ENCODE assay signal across 18 mouse cellular contexts in genomic region chr5:108700346-108700745, GRCm38 (mm10). TPM values are rescaled to one million over a fixed set of nuclear protein-coding genes. Genes with fewer than 3 reads are reported as not detected.
DNase-seq lines count a peak whose midpoint lies in the region; ATAC-seq and TF ChIP-seq lines count a peak whose summit lies in the region.
"Had no signal": no experiment of that assay in that cellular context is flagged by ENCODE, and none has a peak within 500 bp of the region (broad histone marks: within the 10 kb centered on the region; RNA-seq: fewer than 3 reads in every experiment).

No protein-coding gene starts in this region.

- peaks cover 12% of the 10 kb centered on the region for H3K27me3 ChIP-seq in hindbrain, embryonic 10.5 days (ENCODE audit: insufficient read depth, poor library complexity, severe bottlenecking)
- H3K27me3 ChIP-seq in hindbrain, postnatal 0 days (ENCODE audit: insufficient read depth, low read length), result no peaks in the 10 kb centered on the region
- peaks cover 8% of the 10 kb centered on the region; the same call in 1 of the 2 replicates for H3K27me3 ChIP-seq in midbrain, embryonic 10.5 days (ENCODE audit: low read depth, poor library complexity, severe bottlenecking)
- 0 out of 2 replicates have a peak, but pooled peaks cover under 1% of the 10 kb centered on the region for H3K27me3 ChIP-seq in midbrain, embryonic 13.5 days
- no peaks in the 10 kb centered on the region for H3K27me3 ChIP-seq in limb, embryonic 12.5 days
- no peaks in the 10 kb centered on the region for H3K27me3 ChIP-seq in stomach, postnatal 0 days (ENCODE audit: control insufficient read depth, insufficient read depth, low read length)
- H3K27me3 ChIP-seq: Patski had no signal

- peak overlapping the region; percentile 42; the same call in 1 of the 2 replicates for H3K27ac ChIP-seq in hindbrain, embryonic 10.5 days
- H3K27ac ChIP-seq in hindbrain, postnatal 0 days, result no peak overlapping the region
- peak overlapping the region; percentile 57 for H3K27ac ChIP-seq in midbrain, embryonic 10.5 days (replicated peaks)
- H3K27ac ChIP-seq in midbrain, embryonic 13.5 days, result no peak overlapping the region
- H3K27ac ChIP-seq in limb, embryonic 12.5 days, result peak overlapping the region; percentile 94
- H3K27ac ChIP-seq in stomach, postnatal 0 days (replicated peaks), result peak overlapping the region; percentile 88
- H3K27ac ChIP-seq: hindbrain, embryonic 14.5 days; left cerebral cortex, adult 2 months had no signal

- no peak overlapping the region for H3K4me3 ChIP-seq in hindbrain, embryonic 10.5 days
- no peak overlapping the region for H3K4me3 ChIP-seq in hindbrain, postnatal 0 days (ENCODE audit: low read length)
- H3K4me3 ChIP-seq in midbrain, embryonic 10.5 days, result no peak overlapping the region
- H3K4me3 ChIP-seq in midbrain, embryonic 13.5 days (replicated peaks), result no peak overlapping the region
- no peak overlapping the region for H3K4me3 ChIP-seq in limb, embryonic 12.5 days (replicated peaks)
- no peak overlapping the region for H3K4me3 ChIP-seq in stomach, postnatal 0 days (ENCODE audit: low read depth, low read length)
- H3K4me3 ChIP-seq: left cerebral cortex, adult 2 months had no signal

- H3K9me3 ChIP-seq in hindbrain, embryonic 10.5 days, result no peaks in the 10 kb centered on the region
- no peaks in the 10 kb centered on the region for H3K9me3 ChIP-seq in hindbrain, postnatal 0 days (ENCODE audit: low read length)
- no peaks in the 10 kb centered on the region for H3K9me3 ChIP-seq in midbrain, embryonic 10.5 days (replicated peaks)
- no peaks in the 10 kb centered on the region for H3K9me3 ChIP-seq in midbrain, embryonic 13.5 days
- no peaks in the 10 kb centered on the region for H3K9me3 ChIP-seq in limb, embryonic 12.5 days
- no peaks in the 10 kb centered on the region for H3K9me3 ChIP-seq in stomach, postnatal 0 days (ENCODE audit: control insufficient read depth, low read length)

- WGBS in hindbrain, embryonic 10.5 days, result 41% methylated on average over 3 of the region's 3 CpGs
- WGBS in hindbrain, postnatal 0 days, result 66% methylated on average over 3 of the region's 3 CpGs
- 62% methylated on average over 3 of the region's 3 CpGs for WGBS in midbrain, embryonic 10.5 days
- whole genome bisulfite sequencing in midbrain, embryonic 13.5 days, result 64% methylated on average over 3 of the region's 3 CpGs
- WGBS in limb, embryonic 12.5 days, result 28% methylated on average over 3 of the region's 3 CpGs
- 29% methylated on average over 3 of the region's 3 CpGs for WGBS in stomach, postnatal 0 days

- no peak overlapping the region for H3K4me2 ChIP-seq in hindbrain, postnatal 0 days (ENCODE audit: low read depth, low read length)
- H3K4me2 ChIP-seq in midbrain, embryonic 13.5 days (replicated peaks), result no peak overlapping the region
- H3K4me2 ChIP-seq in limb, embryonic 12.5 days, result peak overlapping the region; percentile 42
- no peak overlapping the region for H3K4me2 ChIP-seq in stomach, postnatal 0 days (replicated peaks; ENCODE audit: low read depth)
- H3K4me2 ChIP-seq: hindbrain, embryonic 14.5 days had no signal

- H3K4me1 ChIP-seq in hindbrain, embryonic 10.5 days (replicated peaks), result peaks cover 78% of the 10 kb centered on the region
- H3K4me1 ChIP-seq in hindbrain, postnatal 0 days (ENCODE audit: insufficient read depth, low read length), result peaks cover 4% of the 10 kb centered on the region; the same call in 1 of the 2 replicates
- H3K4me1 ChIP-seq in midbrain, embryonic 10.5 days, result peaks cover 51% of the 10 kb centered on the region
- peaks cover 21% of the 10 kb centered on the region for H3K4me1 ChIP-seq in midbrain, embryonic 13.5 days (replicated peaks)
- peaks cover 82% of the 10 kb centered on the region for H3K4me1 ChIP-seq in limb, embryonic 12.5 days (replicated peaks)
- H3K4me1 ChIP-seq in stomach, postnatal 0 days (replicated peaks; ENCODE audit: control insufficient read depth, insufficient read depth), result 0 out of 2 replicates have a peak, but pooled peaks cover 2% of the 10 kb centered on the region

- no peak for ATAC-seq in hindbrain, postnatal 0 days
- no peak for ATAC-seq in midbrain, embryonic 13.5 days
- peak; percentile 71 for ATAC-seq in limb, embryonic 12.5 days (ENCODE audit: insufficient number of reproducible peaks, insufficient read depth, low FRiP score, low TSS enrichment, low read depth)
- ATAC-seq in stomach, postnatal 0 days (ENCODE audit: low FRiP score, low TSS enrichment), result peak; percentile 87
- ATAC-seq: midbrain, embryonic 16.5 days; Patski had no signal

- TF ChIP-seq EP300 in stomach, postnatal 0 days (optimal IDR thresholded peaks at IDR 0.05), result no peak

- no peak for DNase-seq in hindbrain, embryonic 10.5 days (ENCODE audit: low spot score)
- no peak for DNase-seq in hindbrain, postnatal 0 days (ENCODE audit: low spot score)
- no peak for DNase-seq in midbrain, embryonic 10.5 days (ENCODE audit: low spot score)
- peak; percentile 79 for DNase-seq in stomach, postnatal 0 days (ENCODE audit: low spot score)
- DNase-seq in cerebellum, postnatal 10 days, result no peak
- no peak for DNase-seq in adrenal gland, postnatal 25 days
- DNase-seq: cerebellum, postnatal 25 days; gastrocnemius, postnatal 25 days; kidney, postnatal 4 days; lung, postnatal 10 days; spleen, adult 18-20 months; thymus, adult 18-20 months had no signal

- H3K36me3 ChIP-seq in hindbrain, embryonic 10.5 days, result peaks cover 36% of the 10 kb centered on the region
- H3K36me3 ChIP-seq in hindbrain, postnatal 0 days (ENCODE audit: insufficient read depth, low read length), result no peaks in the 10 kb centered on the region
- H3K36me3 ChIP-seq in midbrain, embryonic 10.5 days, result peaks cover 46% of the 10 kb centered on the region
- H3K36me3 ChIP-seq in midbrain, embryonic 13.5 days, result peaks cover 12% of the 10 kb centered on the region
- H3K36me3 ChIP-seq in limb, embryonic 12.5 days, result peaks cover 63% of the 10 kb centered on the region
- H3K36me3 ChIP-seq in stomach, postnatal 0 days (ENCODE audit: control insufficient read depth, insufficient read depth, low read length), result peaks cover under 1% of the 10 kb centered on the region; the same call in 1 of the 2 replicates

- no peak overlapping the region for H3K9ac ChIP-seq in hindbrain, postnatal 0 days (replicated peaks; ENCODE audit: low read length)
- no peak overlapping the region for H3K9ac ChIP-seq in midbrain, embryonic 13.5 days (replicated peaks)
- peak overlapping the region; percentile 34; the same call in 1 of the 2 replicates for H3K9ac ChIP-seq in limb, embryonic 12.5 days (replicated peaks)
- peak overlapping the region; percentile 23; the same call in 1 of the 2 replicates for H3K9ac ChIP-seq in stomach, postnatal 0 days (ENCODE audit: low read length)
- H3K9ac ChIP-seq: hindbrain, embryonic 14.5 days had no signal

- no peak for TF ChIP-seq CTCF in hindbrain, postnatal 0 days (IDR thresholded peaks at IDR 0.05; ENCODE audit: low read depth)
- TF ChIP-seq CTCF in stomach, postnatal 0 days (IDR thresholded peaks at IDR 0.05; ENCODE audit: low read depth), result no peak

RNA-seq across cellular contexts. Expression of gene Fgfrl1, which starts 8.2 kb away (rescaled TPM):
- polyA plus RNA-seq in hindbrain, embryonic 10.5 days (2016; fragmentation: Nextera tagmentation; extraction: Ambion mirVana), result 14.7 and 16.3 TPM in 2 replicates
- 38.5 and 42.7 TPM in 2 replicates for total RNA-seq in hindbrain, postnatal 0 days (2014; rRNA removed)
- polyA plus RNA-seq in hindbrain, postnatal 0 days (2015; fragmentation: Nextera tagmentation; extraction: Ambion mirVana), result 11.3 and 12.1 TPM in 2 replicates
- polyA plus RNA-seq in midbrain, embryonic 10.5 days (2016; fragmentation: Nextera tagmentation; extraction: Ambion mirVana), result 11.0 and 14.9 TPM in 2 replicates
- polyA plus RNA-seq in midbrain, embryonic 13.5 days (2015; fragmentation: Nextera tagmentation; extraction: Ambion mirVana), result 4.0 and 5.3 TPM in 2 replicates
- 55.2 and 61.3 TPM in 2 replicates for polyA plus RNA-seq in limb, embryonic 12.5 days (2016; fragmentation: Nextera tagmentation; extraction: Ambion mirVana)
- polyA plus RNA-seq in stomach, postnatal 0 days (2015; fragmentation: Nextera tagmentation; extraction: Ambion mirVana), result 21.2 and 22.2 TPM in 2 replicates
- total RNA-seq in adrenal gland, postnatal 25 days (2021), result 24.6 and 32.3 TPM in 2 replicates

RNA-seq across cellular contexts. Expression of gene Slc26a1, which starts 25.0 kb away (rescaled TPM):
- polyA plus RNA-seq in hindbrain, embryonic 10.5 days (2016; fragmentation: Nextera tagmentation; extraction: Ambion mirVana), result 0.57 and 0.99 TPM in 2 replicates
- total RNA-seq in hindbrain, postnatal 0 days (2014; rRNA removed), result 6.3 and 12.6 TPM in 2 replicates
- polyA plus RNA-seq in hindbrain, postnatal 0 days (2015; fragmentation: Nextera tagmentation; extraction: Ambion mirVana), result 3.5 and 3.6 TPM in 2 replicates
- 0.56 and 0.93 TPM in 2 replicates for polyA plus RNA-seq in midbrain, embryonic 10.5 days (2016; fragmentation: Nextera tagmentation; extraction: Ambion mirVana)
- polyA plus RNA-seq in midbrain, embryonic 13.5 days (2015; fragmentation: Nextera tagmentation; extraction: Ambion mirVana), result 1.7 and 2.6 TPM in 2 replicates
- polyA plus RNA-seq in limb, embryonic 12.5 days (2016; fragmentation: Nextera tagmentation; extraction: Ambion mirVana), result 1.1 and 1.7 TPM in 2 replicates
- 0.17 and 0.22 TPM in 2 replicates for polyA plus RNA-seq in stomach, postnatal 0 days (2015; fragmentation: Nextera tagmentation; extraction: Ambion mirVana)
- 0.15 and 1.1 TPM in 2 replicates for total RNA-seq in adrenal gland, postnatal 25 days (2021)
- total RNA-seq: gastrocnemius, postnatal 25 days had no signal

RNA-seq across cellular contexts. Expression of gene Dgkq, which starts 30.9 kb away (rescaled TPM):
- polyA plus RNA-seq in hindbrain, embryonic 10.5 days (2016; fragmentation: Nextera tagmentation; extraction: Ambion mirVana), result 11.1 and 15.1 TPM in 2 replicates
- total RNA-seq in hindbrain, postnatal 0 days (2014; rRNA removed), result 48.2 and 64.4 TPM in 2 replicates
- 19.3 and 20.0 TPM in 2 replicates for polyA plus RNA-seq in hindbrain, postnatal 0 days (2015; fragmentation: Nextera tagmentation; extraction: Ambion mirVana)
- 12.8 and 15.1 TPM in 2 replicates for polyA plus RNA-seq in midbrain, embryonic 10.5 days (2016; fragmentation: Nextera tagmentation; extraction: Ambion mirVana)
- polyA plus RNA-seq in midbrain, embryonic 13.5 days (2015; fragmentation: Nextera tagmentation; extraction: Ambion mirVana), result 23.7 and 26.6 TPM in 2 replicates
- polyA plus RNA-seq in limb, embryonic 12.5 days (2016; fragmentation: Nextera tagmentation; extraction: Ambion mirVana), result 17.6 and 17.7 TPM in 2 replicates
- polyA plus RNA-seq in stomach, postnatal 0 days (2015; fragmentation: Nextera tagmentation; extraction: Ambion mirVana), result 4.6 and 4.9 TPM in 2 replicates
- 21.2 and 22.7 TPM in 2 replicates for total RNA-seq in adrenal gland, postnatal 25 days (2021)

RNA-seq across cellular contexts. Expression of gene Idua, which starts 40.2 kb away (rescaled TPM):
- 12.0 and 12.8 TPM in 2 replicates for polyA plus RNA-seq in hindbrain, embryonic 10.5 days (2016; fragmentation: Nextera tagmentation; extraction: Ambion mirVana)
- total RNA-seq in hindbrain, postnatal 0 days (2014; rRNA removed), result 4.9 and 11.4 TPM in 2 replicates
- 8.0 and 8.2 TPM in 2 replicates for polyA plus RNA-seq in hindbrain, postnatal 0 days (2015; fragmentation: Nextera tagmentation; extraction: Ambion mirVana)
- 11.5 and 13.3 TPM in 2 replicates for polyA plus RNA-seq in midbrain, embryonic 10.5 days (2016; fragmentation: Nextera tagmentation; extraction: Ambion mirVana)
- polyA plus RNA-seq in midbrain, embryonic 13.5 days (2015; fragmentation: Nextera tagmentation; extraction: Ambion mirVana), result 10.6 and 10.7 TPM in 2 replicates
- 13.1 and 13.6 TPM in 2 replicates for polyA plus RNA-seq in limb, embryonic 12.5 days (2016; fragmentation: Nextera tagmentation; extraction: Ambion mirVana)
- polyA plus RNA-seq in stomach, postnatal 0 days (2015; fragmentation: Nextera tagmentation; extraction: Ambion mirVana), result 5.3 and 5.9 TPM in 2 replicates
- total RNA-seq in adrenal gland, postnatal 25 days (2021), result 17.2 and 19.1 TPM in 2 replicates

Comparison
In these comparisons a context has a peak if more than half of its experiments do, and no peak if none do; other contexts are left out.
1. H3K27ac ChIP-seq: peak in hindbrain, embryonic 10.5 days (single experiment), midbrain, embryonic 10.5 days (single experiment), limb, embryonic 12.5 days (single experiment) and stomach, postnatal 0 days (single experiment); none in hindbrain, postnatal 0 days (single experiment) and midbrain, embryonic 13.5 days (single experiment).
2. ATAC-seq: peak in limb, embryonic 12.5 days (single experiment) and stomach, postnatal 0 days (single experiment); none in hindbrain, postnatal 0 days (single experiment) and midbrain, embryonic 13.5 days (single experiment).
3. H3K9ac ChIP-seq: peak in limb, embryonic 12.5 days (single experiment) and stomach, postnatal 0 days (single experiment); none in hindbrain, postnatal 0 days (single experiment) and midbrain, embryonic 13.5 days (single experiment).